Mouse (Mus musculus) embryo, embryonic 10.5 days (tissue): ENCODE data around the gene Tbcd.

Source experiments
- DNase-seq: peaks from one replicate; pipeline ENCODE4 v3.0.0-alpha.2; 2015; ENCODE audit warnings: low spot score

Gene Tbcd

GRCm38 (mm10) chr11:121536528-121536927 lies 84.8 kb downstream of the Tbcd start:
- DNase-seq = no peak

GRCm38 (mm10) chr11:121542471-121542870 lies 90.7 kb downstream of the Tbcd start:
- DNase-seq = no peak

- DNase-seq = no peak
Measured at GRCm38 (mm10) chr11:121543287-121543856, 91.6 kb downstream of the Tbcd start.

GRCm38 (mm10) chr11:121543922-121544321 lies 92.2 kb downstream of the Tbcd start:
- no peak for DNase-seq

DNA sequence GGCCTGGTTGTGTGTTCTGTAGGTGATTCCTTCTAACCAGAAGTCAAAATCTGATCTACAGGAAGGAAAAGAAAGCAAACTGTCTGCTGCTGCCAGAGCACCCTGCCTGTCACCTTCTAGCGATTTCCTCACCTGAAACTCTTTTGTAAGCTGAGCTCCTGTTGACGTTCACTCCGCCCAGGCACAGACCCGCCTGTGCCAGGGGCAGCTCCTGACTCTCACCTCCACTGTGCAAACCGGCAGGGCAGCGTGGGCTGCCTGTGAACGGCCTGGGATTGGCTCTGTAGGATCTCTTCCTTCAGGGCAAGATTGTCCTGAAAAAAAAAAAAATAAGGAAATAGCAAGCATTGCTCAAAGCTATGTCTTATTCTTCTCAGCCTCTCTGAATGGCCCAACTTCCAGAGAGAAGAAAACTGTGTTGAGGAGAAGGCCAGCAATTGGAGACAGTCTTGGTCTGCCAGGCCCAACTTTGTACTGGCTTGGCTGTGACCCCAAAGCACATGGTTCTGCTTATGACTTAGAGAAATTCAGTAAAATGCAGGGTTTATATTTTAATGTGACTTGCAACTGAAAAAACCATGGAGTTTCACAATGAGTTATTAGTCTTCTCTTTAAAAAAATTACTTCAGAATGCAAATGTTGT lies 93.1 kb downstream of the Tbcd start:
- DNase-seq = no peak

DNA sequence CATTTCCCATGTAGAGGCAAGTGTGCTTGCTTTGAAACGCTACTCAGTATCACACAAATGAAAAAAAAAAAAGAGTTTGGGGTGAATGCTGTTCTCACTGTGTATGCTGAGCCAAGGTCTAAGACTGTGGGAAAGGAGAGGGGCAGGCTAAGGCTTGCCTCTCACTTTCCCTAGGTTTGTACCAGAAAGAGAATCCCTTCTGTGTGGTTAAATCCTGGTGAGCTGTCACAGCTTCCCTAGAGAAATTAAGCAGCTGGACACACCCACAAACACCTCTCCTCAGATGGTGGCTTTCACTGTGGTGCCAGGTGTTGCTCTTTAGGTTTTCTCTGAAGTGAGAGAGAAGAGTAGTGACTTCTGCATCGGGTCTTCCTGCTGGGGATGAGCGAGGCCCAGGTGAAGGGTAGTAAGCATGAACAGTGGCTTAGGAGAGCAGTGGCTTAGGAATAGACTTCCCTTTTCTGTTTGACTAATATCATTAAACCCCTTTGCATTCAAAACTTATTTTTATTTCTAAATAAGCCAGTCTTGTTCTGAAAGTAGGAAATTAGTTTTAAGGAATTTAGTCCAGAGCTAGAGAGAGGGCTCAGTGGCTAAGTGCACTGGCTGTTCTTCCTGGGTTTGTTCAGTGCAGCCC lies 93.8 kb downstream of the Tbcd start:
- DNase-seq = no peak

- DNase-seq = no peak
Measured at GRCm38 (mm10) chr11:121547234-121547633, 95.5 kb downstream of the Tbcd start.

GRCm38 (mm10) chr11:121547925-121548324 lies 96.2 kb downstream of the Tbcd start:
- no peak for DNase-seq

- peak; percentile 36 for DNase-seq
Measured at GRCm38 (mm10) chr11:121548996-121549842, 97.5 kb downstream of the Tbcd start.

DNA sequence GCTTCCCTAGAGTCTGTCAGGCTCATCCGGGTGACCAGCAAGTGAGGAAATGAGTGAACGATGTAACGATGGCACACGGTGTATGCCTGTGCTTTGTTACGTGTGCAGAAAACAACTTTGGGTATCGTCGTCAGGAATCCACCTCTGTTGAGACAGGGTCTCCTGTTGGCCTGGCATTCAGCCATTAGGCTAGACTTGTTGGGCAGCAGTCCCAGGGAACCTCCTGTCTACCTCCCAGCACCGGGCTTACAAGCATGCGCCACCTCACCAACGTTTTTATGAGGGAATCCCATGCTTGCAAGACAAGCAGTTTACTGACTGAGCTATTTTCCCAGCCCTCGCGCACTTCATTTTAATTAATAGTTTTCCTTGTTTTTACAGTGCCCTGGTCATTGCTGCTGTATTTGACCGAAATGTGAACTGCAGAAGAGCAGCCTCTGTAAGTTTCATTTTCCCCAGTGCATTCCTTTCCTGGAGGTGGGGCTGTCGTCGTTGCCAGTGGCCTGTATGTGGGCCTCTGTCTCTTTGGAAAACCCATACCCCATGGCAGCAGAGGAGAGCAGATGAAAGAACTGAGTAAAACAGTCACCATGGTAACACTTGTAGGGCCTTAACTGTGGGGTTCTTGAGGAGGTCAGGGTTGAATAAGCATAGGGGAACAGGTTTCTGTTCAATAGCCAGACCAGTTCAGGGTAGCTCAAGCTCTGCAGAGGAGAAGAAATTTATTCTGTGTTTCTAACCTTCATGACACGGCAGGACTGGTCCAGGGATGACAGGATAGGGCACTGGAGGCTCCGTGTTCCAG lies 98.3 kb downstream of the Tbcd start:
- peak; percentile 39 for DNase-seq

DNA sequence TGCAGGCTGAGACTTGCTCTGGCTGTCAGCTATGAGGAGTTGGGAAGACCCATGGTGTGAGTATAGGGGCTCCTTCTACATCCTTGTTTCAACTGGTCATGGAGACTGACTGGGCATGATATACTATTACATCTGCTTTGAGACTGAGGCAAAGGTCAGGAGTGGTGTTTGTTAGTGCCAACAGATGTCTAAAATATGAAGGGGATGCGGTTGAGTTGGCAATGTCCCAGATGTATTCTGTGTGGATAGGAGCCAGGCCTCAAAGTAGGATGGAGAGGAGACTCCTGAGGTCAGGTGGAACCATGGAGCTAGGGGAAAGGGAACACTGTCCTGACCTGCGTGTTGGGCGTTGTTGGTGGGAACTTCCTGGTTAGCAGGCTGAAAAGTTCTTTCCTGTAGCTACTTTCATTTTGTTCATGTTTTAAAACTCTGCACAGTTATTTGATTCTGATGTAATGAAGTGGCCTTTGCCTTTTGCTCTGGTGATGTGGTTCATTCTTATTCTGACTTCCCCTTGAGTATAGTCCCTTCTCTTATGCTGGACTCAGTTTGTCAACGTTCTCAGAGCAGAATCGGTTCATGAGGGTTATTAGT lies 99.6 kb downstream of the Tbcd start:
- DNase-seq = no peak

DNA sequence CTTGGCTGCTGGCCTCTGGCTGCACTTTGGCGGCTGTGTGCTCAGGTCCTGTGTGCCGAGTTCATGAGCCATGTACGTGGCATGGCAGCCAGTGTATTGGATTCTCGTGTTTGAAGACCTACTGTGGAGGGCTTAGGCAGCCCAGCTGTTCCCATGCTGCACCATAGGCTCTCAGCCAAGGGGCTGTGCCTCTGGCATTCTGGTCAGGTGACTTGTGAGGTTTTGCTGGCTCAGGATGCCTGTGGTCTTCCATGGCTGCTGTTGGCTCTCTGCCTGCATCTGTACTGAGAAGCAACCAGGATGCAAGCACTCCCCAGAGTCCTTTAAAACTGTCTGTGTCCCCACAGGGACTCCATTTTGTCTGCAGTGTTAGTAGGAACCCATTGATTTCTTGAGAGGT lies 100.4 kb downstream of the Tbcd start:
- DNase-seq = no peak

GRCm38 (mm10) chr11:121552846-121553457 lies 101.2 kb downstream of the Tbcd start:
- DNase-seq = no peak

DNA sequence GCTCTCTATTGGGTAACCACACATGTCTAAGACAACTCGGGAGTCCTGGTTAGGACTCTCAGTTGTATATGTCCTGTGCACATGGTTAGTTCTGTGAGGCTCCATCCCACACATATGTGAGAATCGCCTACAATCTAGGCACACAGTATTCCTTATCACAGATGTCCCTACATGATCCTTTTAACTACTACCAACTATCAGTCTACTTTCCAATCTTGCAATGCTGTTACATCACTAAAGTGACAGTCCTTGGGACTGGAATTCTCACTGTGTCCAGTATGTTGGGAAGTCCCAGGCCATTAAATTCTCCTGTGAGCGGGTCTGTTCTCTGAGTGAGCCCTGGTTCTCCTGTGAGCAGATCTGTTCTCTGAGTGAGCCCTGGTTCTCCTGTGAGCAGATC lies 101.7 kb downstream of the Tbcd start:
- DNase-seq = no peak

DNA sequence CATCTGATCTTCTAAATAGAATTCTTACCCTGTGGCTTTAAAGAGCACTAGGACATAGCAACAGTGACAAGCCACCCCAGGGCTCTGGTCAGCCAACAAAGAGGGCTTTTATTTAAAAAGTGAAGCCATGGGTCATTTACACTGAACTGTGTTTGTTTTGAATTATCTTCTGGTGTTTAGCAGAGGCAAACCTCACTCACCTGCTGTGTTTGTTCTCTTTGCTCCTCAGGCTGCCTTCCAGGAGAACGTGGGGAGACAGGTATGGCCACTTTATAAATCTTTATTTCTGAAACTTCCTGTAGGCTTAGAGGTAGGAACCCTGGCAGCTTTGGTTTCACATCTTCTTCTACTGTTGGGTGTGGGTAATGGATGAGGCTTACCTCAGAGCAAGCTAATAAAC lies 105.0 kb downstream of the Tbcd start:
- DNase-seq = no peak

DNA sequence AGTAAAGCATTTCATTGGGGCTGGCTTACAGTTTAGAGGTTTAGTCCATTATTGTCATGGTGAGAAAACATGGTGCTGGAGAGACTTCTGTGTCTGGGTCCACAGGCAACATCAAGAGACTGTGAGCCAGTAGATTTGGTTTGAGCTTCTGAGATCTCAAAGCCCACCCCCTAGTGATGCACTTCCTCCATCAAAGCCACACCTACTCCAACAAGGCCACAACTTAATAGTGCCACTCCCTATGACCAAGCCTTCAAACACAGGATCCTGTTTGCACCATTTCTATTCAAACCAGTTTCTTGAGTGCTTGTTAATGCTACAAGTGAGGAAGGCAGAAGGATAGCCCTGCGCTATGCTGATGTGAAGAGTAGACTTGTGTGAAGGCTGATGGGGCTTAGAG lies 106.2 kb downstream of the Tbcd start:
- DNase-seq = no peak

DNA sequence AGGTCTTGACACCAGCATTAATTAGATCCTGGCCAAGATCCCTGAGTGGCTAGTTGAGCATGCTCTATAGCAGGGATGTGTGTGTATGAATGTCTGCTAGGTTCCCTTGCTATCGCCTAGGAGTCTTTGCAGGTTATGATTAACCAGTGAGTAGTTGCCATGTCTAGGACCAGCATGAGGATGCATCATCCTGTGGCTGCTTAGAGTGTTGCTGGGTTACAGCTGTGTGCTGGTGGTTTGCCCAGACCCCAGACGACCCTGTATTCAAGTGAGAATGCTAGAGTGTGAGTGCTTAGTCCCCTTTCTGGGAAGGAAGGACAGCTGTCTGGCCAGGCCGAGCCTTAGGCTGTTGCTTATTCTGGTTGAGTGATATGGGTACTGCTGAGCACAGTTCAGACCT lies 106.8 kb downstream of the Tbcd start:
- DNase-seq = no peak

DNA sequence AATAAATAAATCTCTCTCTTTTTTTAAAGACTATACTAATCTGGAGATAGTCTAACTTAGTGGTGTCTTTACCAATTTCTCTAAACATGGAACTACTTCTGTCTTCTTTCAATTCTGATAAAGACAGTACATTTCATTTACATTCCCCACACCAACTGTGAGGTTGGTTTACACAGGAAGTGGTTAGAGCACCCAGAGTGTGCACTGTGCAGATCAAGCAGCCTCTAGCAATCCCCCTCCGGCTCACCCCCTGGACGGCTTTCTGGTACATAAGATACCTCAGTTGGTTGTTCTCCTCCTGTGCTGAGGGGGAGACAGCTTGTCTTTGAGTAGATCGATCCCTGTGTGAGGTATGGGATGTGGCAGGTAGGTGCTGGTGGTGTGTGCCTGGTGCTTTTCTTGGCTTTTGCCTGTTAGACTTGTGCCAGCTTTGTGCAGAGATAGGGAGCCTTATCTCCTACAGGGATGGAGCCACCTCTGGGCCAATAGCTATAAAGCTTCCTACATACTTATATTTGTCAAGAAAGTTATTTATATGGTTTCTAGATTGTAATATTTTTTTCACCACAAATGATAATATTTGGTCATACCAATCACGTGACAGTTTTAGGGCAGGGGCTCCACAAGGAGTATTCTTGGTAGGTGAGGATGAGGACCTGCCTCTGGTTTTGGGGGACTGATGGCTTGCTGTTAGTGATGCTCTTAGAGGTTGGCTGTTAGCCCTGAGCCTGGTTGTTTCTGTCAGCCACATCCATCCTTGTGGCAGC lies 108.0 kb downstream of the Tbcd start:
- no peak for DNase-seq

- no peak for DNase-seq
Measured at GRCm38 (mm10) chr11:121560294-121560663, 108.5 kb downstream of the Tbcd start.

DNA sequence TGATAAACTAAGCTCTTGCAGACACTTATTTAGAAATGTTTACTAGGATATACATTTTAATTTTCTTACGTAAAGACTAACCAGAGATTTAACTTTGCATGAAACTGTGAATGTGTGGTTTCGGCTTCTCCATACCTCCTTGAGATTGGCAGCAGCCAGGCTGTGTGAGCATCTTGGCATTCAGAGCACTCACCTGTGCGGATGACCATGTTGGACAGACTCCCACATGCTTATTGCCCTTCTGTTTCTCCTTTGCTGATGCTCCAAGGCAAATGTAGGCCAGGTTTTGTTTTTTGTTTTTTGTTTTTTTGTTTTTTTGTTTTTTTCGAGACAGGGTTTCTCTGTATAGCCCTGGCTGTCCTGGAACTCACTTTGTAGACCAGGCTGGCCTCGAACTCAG lies 111.6 kb downstream of the Tbcd start:
- DNase-seq = no peak
